Mouse (Mus musculus) CH12.LX (cell line): ENCODE data around the gene Arhgef28. TPM values are rescaled to one million over a fixed set of nuclear protein-coding genes. Genes with fewer than 3 reads are reported as not detected.
A peak's percentile ranks its signal among the peaks of the same experiment; 100 is the strongest.

ENCODE experiments used
- DNase-seq: peaks from one replicate; pipeline ENCODE4 v3.0.0-alpha.2; 2013; ENCODE audit errors: extremely low read depth
- H3K27ac ChIP-seq: 2 replicates; pipeline ENCODE4 v1.5.1; 2012; ENCODE audit warnings: low read depth, mild to moderate bottlenecking, control low read depth, moderate library complexity; ENCODE audit not compliant: insufficient read depth
- H3K27me3 ChIP-seq: replicated peaks from 2 replicates; pipeline ENCODE3; 2012; ENCODE audit warnings: inconsistent platforms
- H3K36me3 ChIP-seq, 2 experiments: replicated peaks in 1 of 2; 2 replicates each; pipeline versions ENCODE3 to v1.6.1; 2012; ENCODE audit warnings: inconsistent platforms in 1 of 2, low read length in 1 of 2, mild to moderate bottlenecking in 1 of 2, mixed read lengths in 1 of 2, moderate library complexity in 1 of 2; ENCODE audit not compliant: control insufficient read depth in 1 of 2, insufficient read depth in 1 of 2
- H3K4me1 ChIP-seq, 2 experiments: 2 replicates each; pipeline ENCODE4 v1.6.1; 2012; ENCODE audit warnings: inconsistent platforms in 1 of 2, moderate library complexity in 1 of 2; ENCODE audit not compliant: insufficient read depth in 2 of 2, control insufficient read depth in 1 of 2
- H3K4me2 ChIP-seq: 2 replicates; pipeline ENCODE4 v1.6.1; 2012; ENCODE audit warnings: low read depth, mild to moderate bottlenecking, control low read depth; ENCODE audit not compliant: poor library complexity, insufficient read depth, severe bottlenecking
- H3K4me3 ChIP-seq, 3 experiments: fragments of 150-350 bp in 1 of 3; sonication (generic) in 1 of 3; replicated peaks in 1 of 3; 2 replicates each; pipeline versions ENCODE3 to v1.5.1; 2011 to 2012; ENCODE audit warnings: low read depth in 2 of 3, low read length in 2 of 3, mild to moderate bottlenecking in 2 of 3, moderate library complexity in 2 of 3, control low read depth in 1 of 3, improper control_type of control experiment in 1 of 3, inconsistent platforms in 1 of 3, mixed read lengths in 1 of 3; ENCODE audit not compliant: poor library complexity in 1 of 3
- H3K79me2 ChIP-seq: replicated peaks from 2 replicates; pipeline ENCODE4 v1.6.1; 2012; ENCODE audit warnings: mild to moderate bottlenecking, moderate library complexity; ENCODE audit not compliant: control insufficient read depth, poor library complexity, insufficient read depth, severe bottlenecking; ENCODE audit errors: extremely low read depth
- H3K9ac ChIP-seq: 2 replicates; pipeline ENCODE4 v1.6.1; 2012; ENCODE audit warnings: low read depth, mild to moderate bottlenecking, control low read depth, moderate library complexity; ENCODE audit not compliant: insufficient read depth
- H3K9me3 ChIP-seq: replicated peaks from 2 replicates; pipeline ENCODE3; 2012; ENCODE audit warnings: low read length, inconsistent platforms, mixed read lengths
- BHLHE40 ChIP-seq: IDR thresholded peaks from 2 replicates; pipeline ENCODE4 v1.6.1; 2011; ENCODE audit warnings: mild to moderate bottlenecking, low read depth, low read length, improper control_type of control experiment
- CTCF ChIP-seq, 2 experiments: IDR thresholded peaks in 1 of 2; conservative IDR thresholded peaks in 1 of 2; 2 replicates each; pipeline ENCODE4 v1.5.1; 2011 to 2012; ENCODE audit warnings: low read depth in 2 of 2, low read length in 2 of 2, improper control_type of control experiment in 1 of 2, inconsistent platforms in 1 of 2, mild to moderate bottlenecking in 1 of 2, moderate library complexity in 1 of 2
- E2F4 ChIP-seq: IDR thresholded peaks from 2 replicates; pipeline ENCODE4 v1.6.1; 2011; ENCODE audit warnings: low read depth, low read length, improper control_type of control experiment; ENCODE audit not compliant: insufficient replicate concordance
- MAFK ChIP-seq: IDR thresholded peaks from 2 replicates; pipeline ENCODE4 v1.6.1; 2011; ENCODE audit warnings: low read length, improper control_type of control experiment; ENCODE audit not compliant: insufficient replicate concordance
- MAX ChIP-seq: IDR thresholded peaks from 2 replicates; pipeline ENCODE4 v1.6.1; 2011; ENCODE audit warnings: low read length, improper control_type of control experiment
- MAZ ChIP-seq: IDR thresholded peaks from 2 replicates; pipeline ENCODE4 v1.6.1; 2012; ENCODE audit warnings: low read depth, mild to moderate bottlenecking, inconsistent platforms, low read length, improper control_type of control experiment, moderate library complexity
- MXI1 ChIP-seq: IDR thresholded peaks from 2 replicates; pipeline ENCODE4 v1.6.1; 2011; ENCODE audit warnings: mild to moderate bottlenecking, low read depth, low read length, improper control_type of control experiment
- NELFE ChIP-seq: IDR thresholded peaks from 2 replicates; pipeline ENCODE4 v1.6.1; 2011; ENCODE audit warnings: low read depth, low read length, improper control_type of control experiment
- PAX5 ChIP-seq: IDR thresholded peaks from 2 replicates; pipeline ENCODE4 v1.6.1; 2012; ENCODE audit warnings: low read length, inconsistent platforms, mixed read lengths
- POLR2A ChIP-seq: IDR thresholded peaks from 2 replicates; pipeline ENCODE4 v1.6.1; 2011; ENCODE audit warnings: low read depth, mild to moderate bottlenecking, improper control_type of control experiment, low read length
- RAD21 ChIP-seq: IDR thresholded peaks from 2 replicates; pipeline ENCODE4 v1.6.1; 2011; ENCODE audit warnings: low read depth, mild to moderate bottlenecking, low read length, improper control_type of control experiment, moderate library complexity
- RCOR1 ChIP-seq: conservative IDR thresholded peaks from 2 replicates; pipeline ENCODE4 v1.6.1; 2012; ENCODE audit warnings: low read depth, mild to moderate bottlenecking, inconsistent platforms, low read length, improper control_type of control experiment
- SIN3A ChIP-seq: IDR thresholded peaks from 2 replicates; pipeline ENCODE4 v1.6.1; 2012; ENCODE audit warnings: low read length, improper control_type of control experiment, inconsistent platforms
- SMC3 ChIP-seq: IDR thresholded peaks from 2 replicates; pipeline ENCODE4 v1.6.1; 2011; ENCODE audit warnings: low read depth, low read length, improper control_type of control experiment
- ZC3H11A ChIP-seq: IDR thresholded peaks from 2 replicates; pipeline ENCODE4 v1.6.1; 2012; ENCODE audit warnings: low read depth, mild to moderate bottlenecking, inconsistent platforms, low read length, improper control_type of control experiment
- ZKSCAN1 ChIP-seq: IDR thresholded peaks from 2 replicates; pipeline ENCODE4 v1.6.1; 2012; ENCODE audit warnings: low read depth, inconsistent platforms, low read length, improper control_type of control experiment, borderline replicate concordance
- dilution Hi-C: fragments of 300-500 bp; cut with MboI; formaldehyde crosslinking; loops from 2 replicates; pipeline ENCODE4 v1.14.3; 2020; ENCODE audit warnings: low sequenced_read_pairs; ENCODE audit not compliant: extremely low pct_unique_long_range_greater_than_20kb, extremely low pct_ligation_motif_present
- in situ Hi-C: fragments of 300-500 bp; cut with MboI; formaldehyde crosslinking; loops from 3 replicates; pipeline ENCODE4 v1.14.3; 2019; ENCODE audit warnings: low sequenced_read_pairs, low pct_ligation_motif_present, low pct_unique_long_range_greater_than_20kb, mixed read lengths
- polyA plus RNA-seq: library from polyadenylated mRNA; unstranded; fragments of >175 nt; gene quantifications from 2 replicates; pipeline ENCODE4 v1.2.1, GENCODE M21; 2012; ENCODE audit warnings: low read depth; ENCODE audit not compliant: insufficient read length
- total RNA-seq, 2 experiments: library from RNA; depleted of rRNA; stranded (reverse); fragments of 300-350 nt in 1 of 2; fragments of >200 nt in 1 of 2; gene quantifications; 2 replicates each; pipeline ENCODE4 v1.2.3; 2012 to 2014

The Arhgef28 gene
- total and polyA plus RNA-seq, 3 experiments, result 0.07 to 0.24 (median 0.08) TPM

DNA sequence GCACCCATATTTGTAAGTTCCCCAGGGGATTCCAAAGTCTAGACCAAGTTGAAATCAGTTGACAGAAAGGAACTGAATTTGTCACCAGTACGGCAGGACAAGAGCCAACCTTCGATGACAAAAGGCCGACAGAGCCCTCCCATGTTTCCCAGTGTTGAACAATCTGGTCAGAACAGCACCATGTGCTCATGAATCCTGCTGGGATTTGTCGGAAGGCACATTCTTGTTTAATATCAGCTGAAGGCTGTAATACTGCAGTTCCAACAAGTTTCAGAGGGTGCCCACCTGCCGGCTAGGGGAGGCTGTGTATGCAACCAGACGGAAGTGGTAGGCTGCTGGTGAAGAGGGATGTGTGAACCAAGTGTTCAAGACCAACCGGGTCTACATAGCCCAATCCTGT lies 3.9 kb upstream of the Arhgef28 start:
- dilution Hi-C loops, result no loop called here

DNA sequence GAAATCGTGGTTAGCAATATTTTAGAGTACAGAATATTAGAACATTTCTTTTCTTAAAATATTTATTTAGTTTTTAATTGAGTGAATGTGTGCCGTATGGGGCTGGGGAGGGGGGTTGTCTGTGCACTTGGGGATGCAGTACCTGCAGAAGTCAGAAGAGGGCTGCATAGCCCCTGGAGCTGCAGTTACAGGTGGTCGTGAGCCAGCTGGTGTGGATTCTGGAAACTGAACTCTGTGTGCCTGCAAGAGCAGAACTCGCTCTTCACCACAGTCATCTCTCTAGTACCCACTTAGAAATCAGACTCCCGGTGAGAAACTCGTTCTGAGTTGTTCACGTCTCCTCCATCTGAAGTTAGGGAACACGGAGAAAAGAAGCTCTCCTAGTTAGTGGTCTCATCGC lies 2.6 kb upstream of the Arhgef28 start:
- Histone ChIP-seq H3K27me3 (peaks cover 32% of the 10 kb centered on the region), H3K4me2 (no peak overlapping the region), H3K9me3 (peaks cover 2% of the 10 kb centered on the region), H3K79me2 (no peaks in the 10 kb centered on the region), H3K27ac (no peak overlapping the region), H3K4me1 (peaks cover 0 to 15% of the 10 kb centered on the region in 2 experiments; a peak in 3 of 4 replicates), H3K4me3 (no peak overlapping the region)
- in situ Hi-C loops, result no loop called here
- no peak for DNase-seq
- peak; percentile 40 for TF ChIP-seq RAD21
- TF ChIP-seq MAZ, result no peak
- no peak for TF ChIP-seq PAX5
- peak; percentile 33 to 55; a peak in 3 of 4 replicates for TF ChIP-seq CTCF (conservative IDR thresholded peaks at IDR 0.05 in 1 of 2, IDR thresholded peaks at IDR 0.05 in 1 of 2; ENCODE audit: low read depth in 2 of 2, low read length in 2 of 2)
- peak; percentile 36 for TF ChIP-seq SMC3
- TF ChIP-seq, all 38 proteins: peak for 3
- H3K9ac ChIP-seq, result no peak overlapping the region
- dilution Hi-C loops, result no loop called here
- H3K36me3 ChIP-seq, result no peaks in the 10 kb centered on the region

More for the DNA sequence above, 3.9 kb upstream of the Arhgef28 start:
- in situ Hi-C loops, result no loop called here
- Histone ChIP-seq H3K79me2 (no peaks in the 10 kb centered on the region), H3K9me3 (no peaks in the 10 kb centered on the region), H3K9ac (no peak overlapping the region), H3K27ac (no peak overlapping the region), H3K27me3 (peaks cover 28% of the 10 kb centered on the region), H3K4me1 (peaks cover 0 to 10% of the 10 kb centered on the region in 2 experiments; a peak in 2 of 4 replicates), H3K4me2 (no peak overlapping the region), H3K4me3 (no peak overlapping the region), H3K36me3 (no peaks in the 10 kb centered on the region)
- DNase-seq, result no peak
- TF ChIP-seq MXI1 (no peak), RCOR1 (no peak), NELFE (no peak), ZC3H11A (no peak), POLR2A (no peak), SIN3A (no peak), MAX (no peak), E2F4 (no peak), RAD21 (no peak)

DNA sequence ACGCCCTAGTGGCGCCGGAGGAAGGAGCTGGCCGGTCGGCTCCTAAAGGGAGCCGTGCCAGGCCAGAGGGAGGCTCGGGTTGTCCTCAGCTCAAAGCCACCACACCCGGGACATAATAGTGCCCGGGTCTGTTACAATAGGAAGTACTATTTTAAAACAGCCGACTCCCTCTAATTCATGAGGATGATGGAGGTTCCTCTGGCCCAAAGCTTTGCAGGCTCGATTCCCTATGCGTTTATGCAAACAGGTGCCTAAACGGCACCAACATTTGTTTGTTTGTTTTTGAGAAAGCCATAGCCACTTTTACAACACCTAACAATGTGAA lies 269 bp upstream of the Arhgef28 start:
- Histone ChIP-seq H3K4me2 (peak overlapping the region; percentile 99), H3K36me3 (no peaks in the 10 kb centered on the region), H3K4me3 (peak overlapping the region in 2 of 3 experiments; percentile 50 to 57), H3K79me2 (no peaks in the 10 kb centered on the region), H3K27ac (no peak overlapping the region), H3K27me3 (peaks cover 34% of the 10 kb centered on the region), H3K4me1 (peaks cover 0 to 15% of the 10 kb centered on the region in 2 experiments; a peak in 3 of 4 replicates), H3K9me3 (peaks cover 3% of the 10 kb centered on the region), H3K9ac (no peak overlapping the region)
- in situ Hi-C loops (no loop called here), dilution Hi-C loops (no loop called here)
- DNase-seq, result no peak
- TF ChIP-seq MAFK (no peak), ZKSCAN1 (no peak), PAX5 (no peak), NELFE (no peak), CTCF (conservative IDR thresholded peaks at IDR 0.05 in 1 of 2, IDR thresholded peaks at IDR 0.05 in 1 of 2; ENCODE audit: low read depth in 2 of 2, low read length in 2 of 2) (no peak), POLR2A (no peak), BHLHE40 (no peak)
